Mouse (Mus musculus) G1E (cell line): ENCODE data around the gene Wdr95. TPM values are rescaled to one million over a fixed set of nuclear protein-coding genes. Genes with fewer than 3 reads are reported as not detected.

Experiments
- ATAC-seq: 2 replicates; pipeline ENCODE4 v1.8.0; 2016; ENCODE audit warnings: mild to moderate bottlenecking; ENCODE audit not compliant: insufficient number of reproducible peaks, poor library complexity, low FRiP score, severe bottlenecking; ENCODE audit errors: extremely low read depth
- DNase-seq: peaks from one replicate; pipeline ENCODE4 v3.0.0; 2012; ENCODE audit warnings: low spot score
- H3K27me3 ChIP-seq: 2 replicates; pipeline ENCODE4 v1.6.1; 2012; ENCODE audit warnings: mild to moderate bottlenecking, low read length, inconsistent platforms; ENCODE audit not compliant: insufficient read depth
- H3K36me3 ChIP-seq: replicated peaks from 2 replicates; pipeline ENCODE3; 2012; ENCODE audit warnings: mild to moderate bottlenecking, inconsistent platforms
- H3K4me1 ChIP-seq: 2 replicates; pipeline ENCODE4 v1.6.1; 2012; ENCODE audit warnings: low read depth, low read length, inconsistent platforms, mixed read lengths; ENCODE audit not compliant: insufficient read depth
- H3K4me3 ChIP-seq: 2 replicates; pipeline ENCODE4 v1.5.1; 2012; ENCODE audit warnings: low read depth, mild to moderate bottlenecking, inconsistent platforms, low read length, moderate library complexity, mixed read lengths
- H3K9me3 ChIP-seq: replicated peaks from 2 replicates; pipeline ENCODE4 v1.6.1; 2012; ENCODE audit warnings: inconsistent platforms
- CTCF ChIP-seq: IDR thresholded peaks from 2 replicates; pipeline ENCODE4 v1.5.1; 2012; ENCODE audit warnings: low read depth, low read length, inconsistent platforms, mixed read lengths
- GATA1 ChIP-seq: IDR thresholded peaks from 2 replicates; pipeline ENCODE4 v1.6.1; 2012; ENCODE audit warnings: borderline replicate concordance, low read length, inconsistent platforms, mixed read lengths
- GATA2 ChIP-seq: IDR thresholded peaks from 2 replicates; pipeline ENCODE4 v1.6.1; 2012; ENCODE audit warnings: low read depth, low read length, inconsistent platforms, borderline replicate concordance
- POLR2AphosphoS5 ChIP-seq: IDR thresholded peaks from 2 replicates; pipeline ENCODE4 v1.6.1; 2012; ENCODE audit warnings: low read depth, low read length, inconsistent platforms; ENCODE audit not compliant: insufficient replicate concordance
- TAL1 ChIP-seq: conservative IDR thresholded peaks from 2 replicates; pipeline ENCODE4 v1.6.1; 2012; ENCODE audit warnings: low read depth, low read length, inconsistent platforms, mixed read lengths
- polyA plus RNA-seq: library from polyadenylated mRNA; stranded (reverse); fragments of >175 nt; gene quantifications from 2 replicates; pipeline ENCODE4 v1.2.3, GENCODE M21; 2012
- total RNA-seq, 2 experiments: library from RNA; stranded (forward) in 1 of 2; stranded (reverse) in 1 of 2; fragments of 200-1000 nt in 1 of 2; fragments of >200 nt in 1 of 2; fragmentation: Nextera tagmentation in 1 of 2; gene quantifications; 2 replicates each; pipeline ENCODE4 v1.2.3; 2014 to 2017

Gene Wdr95
- total RNA-seq (2014; fragmentation: Nextera tagmentation), result not detected in 2 replicates
- total RNA-seq (2017), result not detected in 2 replicates
- polyA plus RNA-seq, result not detected in 2 replicates

DNA sequence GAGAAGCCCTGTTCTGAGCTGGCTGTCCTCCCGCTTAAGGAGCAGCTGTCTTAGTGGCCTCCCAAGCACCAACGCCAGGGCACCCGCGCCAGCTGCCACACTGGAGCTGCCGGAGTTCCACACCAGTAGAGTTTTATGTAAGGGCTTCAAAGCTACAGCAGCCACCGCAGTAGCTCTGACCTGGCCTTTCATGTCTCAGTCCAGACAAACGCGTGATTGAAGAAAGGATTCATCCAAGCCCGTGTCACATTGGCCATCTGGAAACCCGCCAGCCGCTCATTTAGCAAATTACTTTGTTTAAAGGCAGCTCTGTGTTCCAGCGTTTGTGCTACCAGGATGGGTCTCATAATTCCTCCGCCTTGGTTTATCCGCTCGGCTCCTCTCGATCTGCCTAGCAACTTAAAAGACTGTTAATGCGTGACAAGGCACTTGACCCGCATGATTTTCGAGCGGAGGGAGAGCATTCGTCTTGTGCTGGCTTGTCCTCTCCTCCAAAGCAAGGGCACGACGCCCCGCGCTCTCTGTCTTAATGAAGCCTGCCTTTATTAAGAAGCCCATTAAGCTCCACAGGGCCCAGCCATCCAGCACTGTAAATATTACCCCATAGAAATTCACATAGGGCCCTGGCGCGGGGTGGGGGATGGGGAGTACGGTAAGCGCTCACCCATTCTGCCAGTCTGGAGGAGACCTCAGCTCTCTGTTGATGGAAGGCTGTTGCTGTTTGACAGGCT lies at the start of gene Wdr95:
Wdr95 (plus strand) TSS at position 681 of the 731 bp plus-strand sequence.
- H3K36me3 ChIP-seq, result no peaks in the 10 kb centered on the region
- DNase-seq (no peak), ATAC-seq (no peak)
- peaks cover 49% of the 10 kb centered on the region for H3K9me3 ChIP-seq
- H3K4me3 ChIP-seq, result no peak within 1 kb of the TSS
- H3K27me3 ChIP-seq, result no peaks in the 10 kb centered on the region
- no peaks in the 10 kb centered on the region for H3K4me1 ChIP-seq
- TF ChIP-seq POLR2AphosphoS5 (no peak), CTCF (no peak)

DNA sequence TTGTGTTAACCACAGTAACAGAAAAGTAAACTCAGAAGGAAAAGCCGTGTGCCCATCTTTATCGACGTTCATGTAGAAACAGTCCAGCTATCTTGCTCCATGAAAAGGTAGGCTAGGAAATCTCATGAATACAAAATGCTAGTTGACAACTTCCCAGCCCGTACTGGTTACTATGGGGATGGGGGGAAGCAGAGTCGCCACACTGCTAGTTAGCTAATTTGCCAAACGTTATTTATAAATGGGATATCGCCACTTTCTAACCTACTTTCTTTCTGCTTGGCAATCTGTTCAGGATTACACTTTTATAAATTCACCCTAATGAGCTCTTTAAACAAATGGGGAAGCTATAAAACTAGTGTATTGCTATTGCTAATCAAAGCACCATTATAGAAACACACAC lies 46.6 kb upstream of the Wdr95 start:
- no peak for ATAC-seq
- Histone ChIP-seq H3K27me3 (no peaks in the 10 kb centered on the region), H3K9me3 (peaks cover 40% of the 10 kb centered on the region), H3K4me1 (no peaks in the 10 kb centered on the region), H3K4me3 (no peak overlapping the region), H3K36me3 (no peaks in the 10 kb centered on the region)
- no peak for DNase-seq
- TF ChIP-seq TAL1 (no peak), GATA1 (no peak), GATA2 (no peak), POLR2AphosphoS5 (no peak), CTCF (no peak)

DNA sequence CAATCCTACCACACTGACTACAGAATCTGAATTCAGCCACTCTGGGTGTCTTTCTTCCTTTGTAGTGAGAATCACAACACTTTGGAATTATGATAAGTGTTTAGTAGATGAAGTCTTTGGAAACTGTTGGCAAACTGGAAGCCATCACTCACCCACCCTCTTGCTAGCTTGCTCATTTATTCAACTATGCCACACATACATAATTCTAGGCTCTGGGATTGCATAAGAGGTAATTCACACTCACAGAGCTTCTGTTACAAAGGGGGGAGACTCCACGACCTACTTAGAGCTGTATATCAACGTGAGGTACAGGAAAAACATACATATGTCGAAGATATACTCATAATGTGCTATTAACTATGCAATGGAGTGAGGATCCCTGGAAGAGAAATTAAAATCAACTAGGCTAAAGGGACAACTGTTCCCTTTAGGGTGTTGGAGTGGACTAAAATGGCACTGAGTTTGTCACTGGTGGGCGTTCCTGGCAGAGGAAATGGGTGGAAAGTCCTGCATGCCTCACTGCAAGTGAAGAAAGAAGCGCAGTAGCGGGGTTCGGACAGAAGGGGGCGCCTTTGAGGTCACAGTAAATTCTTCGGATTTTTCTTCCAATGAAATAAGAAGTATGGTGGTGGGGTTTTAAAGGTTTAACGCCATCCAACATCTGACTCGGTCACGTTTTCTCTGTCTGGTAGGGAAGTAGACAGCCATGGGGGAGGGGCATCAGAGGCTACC lies 45.0 kb upstream of the Wdr95 start:
- DNase-seq (no peak), ATAC-seq (no peak)
- Histone ChIP-seq H3K4me3 (no peak overlapping the region), H3K4me1 (no peaks in the 10 kb centered on the region), H3K27me3 (no peaks in the 10 kb centered on the region), H3K9me3 (peaks cover 48% of the 10 kb centered on the region), H3K36me3 (no peaks in the 10 kb centered on the region)
- TF ChIP-seq POLR2AphosphoS5, result no peak
- no peak for TF ChIP-seq GATA2
- no peak for TF ChIP-seq GATA1
- TF ChIP-seq CTCF, result no peak
- TF ChIP-seq TAL1, result no peak

GRCm38 (mm10) chr5:149484270-149484669 lies 44.2 kb upstream of the Wdr95 start:
- Histone ChIP-seq H3K36me3 (no peaks in the 10 kb centered on the region), H3K9me3 (peaks cover 54% of the 10 kb centered on the region), H3K27me3 (no peaks in the 10 kb centered on the region), H3K4me3 (no peak overlapping the region), H3K4me1 (no peaks in the 10 kb centered on the region)
- TF ChIP-seq POLR2AphosphoS5, result no peak
- TF ChIP-seq GATA2, result no peak
- no peak for TF ChIP-seq TAL1
- TF ChIP-seq CTCF, result no peak
- no peak for TF ChIP-seq GATA1
- no peak for ATAC-seq
- DNase-seq, result no peak

DNA sequence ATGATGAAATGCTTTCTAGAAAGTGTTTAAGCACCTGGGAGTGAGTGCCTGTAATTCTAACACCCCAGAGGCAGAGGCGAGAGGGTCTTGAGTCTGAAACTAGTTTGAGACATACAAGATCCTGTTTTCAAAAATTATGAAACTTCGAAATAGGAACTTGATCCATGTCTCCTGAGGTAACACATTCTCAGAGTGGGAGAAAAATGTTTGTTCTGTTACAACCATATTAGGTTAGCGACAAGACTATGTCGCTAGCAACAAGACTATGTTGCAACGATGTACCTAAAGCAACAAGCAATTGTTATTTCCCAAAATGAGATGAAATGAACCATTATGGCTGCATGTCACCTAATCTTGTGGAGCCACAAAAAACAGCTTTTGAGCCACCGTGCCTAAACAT lies 43.0 kb upstream of the Wdr95 start:
- TF ChIP-seq POLR2AphosphoS5 (no peak), GATA2 (no peak), CTCF (no peak), GATA1 (no peak)
- Histone ChIP-seq H3K4me1 (no peaks in the 10 kb centered on the region), H3K36me3 (no peaks in the 10 kb centered on the region), H3K4me3 (no peak overlapping the region), H3K27me3 (no peaks in the 10 kb centered on the region), H3K9me3 (peaks cover 62% of the 10 kb centered on the region)
- ATAC-seq (no peak), DNase-seq (no peak)

DNA sequence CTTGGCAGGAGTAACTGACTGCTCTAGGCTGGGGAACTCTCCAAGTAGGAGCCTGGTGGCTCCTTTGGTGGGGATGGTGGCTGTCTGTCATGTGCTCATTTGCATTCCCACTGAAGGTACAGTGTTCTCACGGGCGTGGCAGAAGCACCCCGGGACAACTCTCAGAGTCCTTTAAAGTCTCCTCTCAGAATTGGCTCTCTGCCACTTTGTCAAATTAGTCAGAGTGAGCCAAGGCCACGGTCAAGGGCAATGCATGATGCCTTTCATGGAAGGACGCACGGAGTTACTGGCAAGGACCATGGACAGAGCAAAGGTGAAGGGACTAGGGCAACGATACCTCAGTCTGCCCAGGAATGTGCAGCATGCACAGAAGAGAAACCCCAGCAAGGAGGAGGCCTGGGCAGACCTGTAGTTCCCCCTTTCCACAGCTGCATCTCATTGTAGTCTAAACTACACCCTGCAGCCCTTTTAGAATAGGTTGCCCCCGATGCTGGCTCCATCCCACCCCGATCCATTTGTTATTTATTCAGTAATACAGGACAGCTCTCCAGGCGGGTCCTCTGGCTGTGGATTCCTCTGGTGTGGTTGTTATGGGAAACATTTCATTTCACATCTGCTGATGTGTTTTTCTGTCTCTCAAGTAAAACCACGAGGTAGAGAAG lies 40.0 kb upstream of the Wdr95 start:
- ATAC-seq (no peak), DNase-seq (no peak)
- H3K4me1 ChIP-seq, result no peaks in the 10 kb centered on the region
- no peak for TF ChIP-seq POLR2AphosphoS5
- TF ChIP-seq GATA2, result no peak
- TF ChIP-seq CTCF, result no peak
- TF ChIP-seq TAL1, result no peak
- TF ChIP-seq GATA1, result no peak
- no peaks in the 10 kb centered on the region for H3K36me3 ChIP-seq
- H3K27me3 ChIP-seq, result no peaks in the 10 kb centered on the region
- H3K9me3 ChIP-seq, result peaks cover 72% of the 10 kb centered on the region
- no peak overlapping the region for H3K4me3 ChIP-seq
